Mouse (Mus musculus): ENCODE measurements at regions not wholly inside any gene's neighbourhood (a gene's known extent, or its start where the extent isn't known, plus 50 kb on each side); places are given as distances from the start of the nearest gene placed in this dataset.

- TF ChIP-seq POLR2A (IDR thresholded peaks at IDR 0.05; ENCODE audit: extremely low read depth, insufficient read depth, low read length) (no peak), CTCF (IDR thresholded peaks at IDR 0.05; ENCODE audit: extremely low read depth, insufficient read depth, low read length) (no peak)
Observed at GRCm38 (mm10) chr3:149284976-149285375, 294.6 kb upstream of the Adgrl2 start.

Measured in cortical plate, adult 2 months (tissue).